18 mouse cellular contexts compared by ENCODE assay signal in genomic region chr8:84188671-84189070, GRCm38 (mm10). TPM values are rescaled to one million over a fixed set of nuclear protein-coding genes. Genes with fewer than 3 reads are reported as not detected.
DNase-seq lines count a peak whose midpoint lies in the region; TF ChIP-seq lines count a peak whose summit lies in the region.
"Had no signal": no experiment of that assay in that cellular context is flagged by ENCODE, and none has a peak within 500 bp of the region (broad histone marks: within the 10 kb centered on the region; RNA-seq: fewer than 3 reads in every experiment).

No protein-coding gene starts in this region.

- H3K4me3 ChIP-seq in heart, embryonic 10.5 days: no peak overlapping the region
- H3K4me3 ChIP-seq in lung, adult 2 months (replicated peaks; ENCODE audit: extremely low read depth, low read depth, low read length): no peak overlapping the region
- H3K4me3 ChIP-seq: embryonic facial prominence, embryonic 13.5 days; hindbrain, embryonic 12.5 days; liver, embryonic 12.5 days had no signal

- peaks cover 37% of the 10 kb centered on the region for H3K4me1 ChIP-seq in heart, embryonic 10.5 days
- peaks cover 14% of the 10 kb centered on the region for H3K4me1 ChIP-seq in lung, adult 2 months (ENCODE audit: control insufficient read depth, insufficient read depth, low read length)

- peak; percentile 68 for DNase-seq in heart, embryonic 10.5 days (ENCODE audit: low spot score)
- no peak for DNase-seq in heart, postnatal 4 days
- no peak for DNase-seq in lung, adult 2 months
- no peak for DNase-seq in lung, postnatal 14 days
- peak; percentile 57 for DNase-seq in lung, postnatal 25 days (ENCODE audit: low spot score)
- DNase-seq in urinary bladder, adult 18-20 months (ENCODE audit: low spot score in 2 of 2): no peak
- DNase-seq in urinary bladder, postnatal 14 days (ENCODE audit: low spot score): no peak
- DNase-seq: adrenal gland, postnatal 10 days; cerebellum, postnatal 10 days; kidney, adult 8-10 months; kidney, postnatal 4 days; right cerebral cortex, postnatal 25 days; thymus, postnatal 25 days had no signal

- H3K27ac ChIP-seq in heart, embryonic 10.5 days: peak overlapping the region; percentile 62; the same call in 1 of the 2 replicates
- H3K27ac ChIP-seq: embryonic facial prominence, embryonic 13.5 days; hindbrain, embryonic 12.5 days; liver, embryonic 12.5 days had no signal

- H3K27me3 ChIP-seq in heart, embryonic 10.5 days (ENCODE audit: insufficient read depth, poor library complexity, severe bottlenecking): peaks cover 8% of the 10 kb centered on the region; the same call in 1 of the 2 replicates
- H3K27me3 ChIP-seq: embryonic facial prominence, embryonic 13.5 days had no signal

- no peaks in the 10 kb centered on the region for H3K36me3 ChIP-seq in heart, embryonic 10.5 days
- H3K36me3 ChIP-seq: embryonic facial prominence, embryonic 13.5 days; hindbrain, embryonic 12.5 days; liver, embryonic 12.5 days had no signal

- peak; percentile 26; the same call in 1 of the 2 replicates for TF ChIP-seq POLR2A in lung, adult 2 months (IDR thresholded peaks at IDR 0.05; ENCODE audit: borderline replicate concordance, extremely low read depth, low read depth, low read length)

- no peak for TF ChIP-seq CTCF in lung, adult 2 months (IDR thresholded peaks at IDR 0.05; ENCODE audit: insufficient read depth, low read length)

- H3K9me3 ChIP-seq in heart, embryonic 10.5 days: no peaks in the 10 kb centered on the region
- H3K9me3 ChIP-seq: embryonic facial prominence, embryonic 13.5 days; hindbrain, embryonic 12.5 days; liver, embryonic 12.5 days had no signal

- WGBS in heart, embryonic 10.5 days: 86% methylated on average over 10 of the region's 10 CpGs
- 69% methylated on average over 10 of the region's 10 CpGs for WGBS in lung, adult 2 months

RNA-seq across cellular contexts. Expression of gene Nanos3, which starts 3.7 kb away (rescaled TPM):
- polyA plus RNA-seq in heart, embryonic 10.5 days (2016; fragmentation: Nextera tagmentation; extraction: Ambion mirVana): 1.2 and 2.3 TPM in 2 replicates
- 1 to 10 TPM; 3.6 to 4.3 TPM for total RNA-seq in heart, postnatal 4 days (2021)
- polyA plus RNA-seq in lung, adult 2 months (2012; rRNA removed): 0.18 and 0.54 TPM in 2 replicates
- total RNA-seq: gastrocnemius, postnatal 36 days had no signal
- polyA plus RNA-seq: inflammation-experienced regulatory T-cells, adult 6 months had no signal

RNA-seq across cellular contexts. Expression of gene 4930432K21Rik, which starts 40.8 kb away (rescaled TPM):
- polyA plus RNA-seq in heart, embryonic 10.5 days (2016; fragmentation: Nextera tagmentation; extraction: Ambion mirVana): 0.79 and 1.5 TPM in 2 replicates
- total RNA-seq in heart, postnatal 4 days (2021): under 1 TPM; 0.38 to 0.60 TPM
- 1.0 and 1.1 TPM in 2 replicates for polyA plus RNA-seq in lung, adult 2 months (2012; rRNA removed)

RNA-seq across cellular contexts. Expression of gene Cc2d1a, which starts 40.9 kb away (rescaled TPM):
- polyA plus RNA-seq in heart, embryonic 10.5 days (2016; fragmentation: Nextera tagmentation; extraction: Ambion mirVana): 19.5 and 19.7 TPM in 2 replicates
- 10 to 100 TPM; 12.6 to 15.6 TPM for total RNA-seq in heart, postnatal 4 days (2021)
- polyA plus RNA-seq in lung, adult 2 months (2012; rRNA removed): 25.9 and 27.7 TPM in 2 replicates

RNA-seq across cellular contexts. Expression of gene Zswim4, which starts 48.2 kb away (rescaled TPM):
- 14.4 and 17.5 TPM in 2 replicates for polyA plus RNA-seq in heart, embryonic 10.5 days (2016; fragmentation: Nextera tagmentation; extraction: Ambion mirVana)
- 10 to 100 TPM; 12.8 to 13.8 TPM for total RNA-seq in heart, postnatal 4 days (2021)
- 21.2 and 24.0 TPM in 2 replicates for polyA plus RNA-seq in lung, adult 2 months (2012; rRNA removed)

Comparison
In these comparisons a context has a peak if more than half of its experiments do, and no peak if none do; other contexts are left out.
1. DNase-seq: peak in heart, embryonic 10.5 days (single experiment) and lung, postnatal 25 days (single experiment); none in heart, postnatal 4 days (single experiment), lung, adult 2 months (single experiment), lung, postnatal 14 days (single experiment), urinary bladder, adult 18-20 months (0 of 2) and urinary bladder, postnatal 14 days (single experiment).